In the genomic region with DNA sequence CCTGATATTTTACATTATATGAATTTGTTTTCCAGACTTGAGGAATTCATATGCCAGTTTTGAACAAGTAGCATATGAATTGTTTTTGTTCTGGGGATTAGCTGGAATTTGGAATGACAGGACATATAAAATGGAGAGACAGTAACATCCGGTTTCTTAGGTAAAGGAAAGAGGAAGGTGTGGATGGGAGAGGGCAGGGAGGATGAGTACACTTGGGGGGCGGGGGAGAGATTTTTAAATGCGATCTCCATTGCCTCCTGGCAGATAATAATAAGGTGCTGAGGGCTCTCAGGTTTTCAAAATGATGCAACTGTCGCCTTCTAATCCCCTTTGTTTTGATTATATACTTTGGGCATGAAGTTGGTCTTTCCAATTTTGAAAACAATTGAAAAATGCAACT, we compare ENCODE assay signal across 9 mouse cellular contexts. TPM values are rescaled to one million over a fixed set of nuclear protein-coding genes. Genes with fewer than 3 reads are reported as not detected.
DNase-seq lines count a peak whose midpoint lies in the region; ATAC-seq and TF ChIP-seq lines count a peak whose summit lies in the region.
"Had no signal": no experiment of that assay in that cellular context is flagged by ENCODE, and none has a peak within 500 bp of the region (broad histone marks: within the 10 kb centered on the region; RNA-seq: fewer than 3 reads in every experiment).

No protein-coding gene starts in this region.

- no peaks in the 10 kb centered on the region for H3K27me3 ChIP-seq in liver, embryonic 11.5 days (replicated peaks; ENCODE audit: control insufficient read depth, insufficient read depth, low read length)
- no peaks in the 10 kb centered on the region for H3K27me3 ChIP-seq in limb, embryonic 10.5 days (ENCODE audit: low read depth, poor library complexity, severe bottlenecking)
- H3K27me3 ChIP-seq in neural tube, embryonic 13.5 days = no peaks in the 10 kb centered on the region

- H3K4me3 ChIP-seq in liver, embryonic 11.5 days (ENCODE audit: low read depth, low read length) = peak overlapping the region; percentile 65
- H3K4me3 ChIP-seq in embryonic fibroblast, embryonic 13.5 days (ENCODE audit: insufficient read depth, low read length) = peak overlapping the region; percentile 62
- H3K4me3 ChIP-seq in limb, embryonic 10.5 days = peak overlapping the region; percentile 66
- peak overlapping the region; percentile 35 for H3K4me3 ChIP-seq in neural tube, embryonic 13.5 days

- no peaks in the 10 kb centered on the region for H3K36me3 ChIP-seq in liver, embryonic 11.5 days (ENCODE audit: control insufficient read depth, insufficient read depth, low read length)
- no peaks in the 10 kb centered on the region for H3K36me3 ChIP-seq in limb, embryonic 10.5 days
- H3K36me3 ChIP-seq in neural tube, embryonic 13.5 days = no peaks in the 10 kb centered on the region

- no peak for TF ChIP-seq CTCF in embryonic fibroblast, embryonic 13.5 days (IDR thresholded peaks at IDR 0.05; ENCODE audit: borderline replicate concordance, insufficient read depth, low read length)

- H3K4me2 ChIP-seq in liver, embryonic 11.5 days = peak overlapping the region; percentile 89
- peak overlapping the region; percentile 53 for H3K4me2 ChIP-seq in neural tube, embryonic 13.5 days

- H3K9ac ChIP-seq in liver, embryonic 11.5 days (ENCODE audit: low read depth, low read length) = peak overlapping the region; percentile 75
- peak overlapping the region; percentile 54 for H3K9ac ChIP-seq in neural tube, embryonic 13.5 days

- H3K9me3 ChIP-seq in liver, embryonic 11.5 days (ENCODE audit: control insufficient read depth, low read length) = no peaks in the 10 kb centered on the region
- H3K9me3 ChIP-seq in limb, embryonic 10.5 days (replicated peaks) = no peaks in the 10 kb centered on the region
- no peaks in the 10 kb centered on the region for H3K9me3 ChIP-seq in neural tube, embryonic 13.5 days

- peak overlapping the region; percentile 62; the same call in 1 of the 2 replicates for H3K27ac ChIP-seq in liver, embryonic 11.5 days (ENCODE audit: low read depth, low read length)
- H3K27ac ChIP-seq in embryonic fibroblast, embryonic 13.5 days (ENCODE audit: insufficient read depth, low read length) = no peak overlapping the region
- H3K27ac ChIP-seq in limb, embryonic 10.5 days = no peak overlapping the region
- no peak overlapping the region for H3K27ac ChIP-seq in neural tube, embryonic 13.5 days (replicated peaks)

- peaks cover 14% of the 10 kb centered on the region for H3K4me1 ChIP-seq in liver, embryonic 11.5 days (replicated peaks; ENCODE audit: control insufficient read depth, insufficient read depth, low read length)
- H3K4me1 ChIP-seq in embryonic fibroblast, embryonic 13.5 days (ENCODE audit: control insufficient read depth, insufficient read depth, low read length) = peaks cover 6% of the 10 kb centered on the region; the same call in 1 of the 2 replicates
- peaks cover 21% of the 10 kb centered on the region for H3K4me1 ChIP-seq in limb, embryonic 10.5 days
- peaks cover 10% of the 10 kb centered on the region for H3K4me1 ChIP-seq in neural tube, embryonic 13.5 days (replicated peaks)

- ATAC-seq in liver, embryonic 11.5 days (replicated peaks; ENCODE audit: low FRiP score) = no peak
- ATAC-seq in neural tube, embryonic 13.5 days (ENCODE audit: low read depth) = no peak

- 18% methylated on average over 4 of the region's 4 CpGs for WGBS in liver, embryonic 11.5 days
- 19% methylated on average over 4 of the region's 4 CpGs for WGBS in limb, embryonic 10.5 days
- 19% methylated on average over 4 of the region's 4 CpGs for WGBS in neural tube, embryonic 13.5 days

- TF ChIP-seq POLR2A in embryonic fibroblast, embryonic 13.5 days (IDR thresholded peaks at IDR 0.05; ENCODE audit: low read depth, low read length) = no peak

- no peak for DNase-seq in liver, embryonic 11.5 days (ENCODE audit: low spot score)
- no peak for DNase-seq in liver
- no peak for DNase-seq in limb, embryonic 10.5 days (ENCODE audit: low spot score)
- DNase-seq in right cerebral cortex, adult 2 months (ENCODE audit: low spot score in 2 of 2) = no peak
- DNase-seq in right cerebral cortex, postnatal 10 days (ENCODE audit: low spot score in 2 of 2) = no peak
- DNase-seq in thymus, postnatal 10 days (ENCODE audit: low spot score in 2 of 2) = no peak
- DNase-seq: right cerebral cortex, postnatal 25 days had no signal

RNA-seq across cellular contexts. Expression of gene Abt1, which starts 11.6 kb away (rescaled TPM):
- polyA plus RNA-seq in liver, embryonic 11.5 days (2014; fragmentation: Nextera tagmentation; extraction: Ambion mirVana) = 13.1 and 13.4 TPM in 2 replicates
- 4.2 and 4.7 TPM in 2 replicates for polyA plus RNA-seq in embryonic fibroblast, embryonic 13.5 days (2011; ENCODE audit: insufficient read length, low read depth, missing spikeins)
- 16.9 and 17.1 TPM in 2 replicates for polyA plus RNA-seq in limb, embryonic 10.5 days (2016; fragmentation: Nextera tagmentation; extraction: Ambion mirVana)
- polyA plus RNA-seq in neural tube, embryonic 13.5 days (2015; fragmentation: Nextera tagmentation; extraction: Ambion mirVana) = 9.5 and 10.3 TPM in 2 replicates

RNA-seq across cellular contexts. Expression of gene Btn1a1, which starts 30.5 kb away (rescaled TPM):
- 1.8 and 2.2 TPM in 2 replicates for polyA plus RNA-seq in liver, embryonic 11.5 days (2014; fragmentation: Nextera tagmentation; extraction: Ambion mirVana)
- polyA plus RNA-seq in embryonic fibroblast, embryonic 13.5 days (2011; ENCODE audit: insufficient read length, low read depth, missing spikeins) = not detected in 2 replicates
- polyA plus RNA-seq in limb, embryonic 10.5 days (2016; fragmentation: Nextera tagmentation; extraction: Ambion mirVana) = 0.08 and 0.10 TPM in 2 replicates
- 0.07 TPM in 1 of 2 replicates, not detected in the other for polyA plus RNA-seq in neural tube, embryonic 13.5 days (2015; fragmentation: Nextera tagmentation; extraction: Ambion mirVana)

RNA-seq across cellular contexts. Expression of gene Btn2a2, which starts 53.4 kb away (rescaled TPM):
- 0.08 and 0.32 TPM in 2 replicates for polyA plus RNA-seq in liver, embryonic 11.5 days (2014; fragmentation: Nextera tagmentation; extraction: Ambion mirVana)
- polyA plus RNA-seq in embryonic fibroblast, embryonic 13.5 days (2011; ENCODE audit: insufficient read length, low read depth, missing spikeins) = not detected in 2 replicates
- polyA plus RNA-seq in limb, embryonic 10.5 days (2016; fragmentation: Nextera tagmentation; extraction: Ambion mirVana) = 0.99 and 1.9 TPM in 2 replicates
- 0.12 and 0.21 TPM in 2 replicates for polyA plus RNA-seq in neural tube, embryonic 13.5 days (2015; fragmentation: Nextera tagmentation; extraction: Ambion mirVana)
